Mouse (Mus musculus) midbrain, embryonic 13.5 days (tissue): ENCODE measurements around the gene Anxa1. TPM values are rescaled to one million over a fixed set of nuclear protein-coding genes. Genes with fewer than 3 reads are reported as not detected.

Experiments used
- polyA plus RNA-seq: library from polyadenylated mRNA; unstranded; fragments of >200 nt; fragmentation: Nextera tagmentation; extraction: Ambion mirVana; gene quantifications from 2 replicates; pipeline ENCODE4 v1.2.1, GENCODE M21; 2015

Anxa1 gene
- polyA plus RNA-seq, 1 experiment from 2014 or later: 5.6 TPM

Other genes with a start within 250 kb of the Anxa1 start
- 0.55 and 1.3 TPM in 2 replicates for gene Aldh1a1, start 101.8 kb upstream of the Anxa1 start, polyA plus RNA-seq